Mouse (Mus musculus): ENCODE measurements around the gene Adrm1. TPM values are rescaled to one million over a fixed set of nuclear protein-coding genes. Genes with fewer than 3 reads are reported as not detected.
"Not testable (repeated sequence)": the region's sequence is repeated elsewhere in the genome, so short reads cannot be mapped to it uniquely, and the experiment has no call there.

Adrm1 gene
- polyA plus RNA-seq, 1 experiment from 2014 or later = 195 TPM

DNA sequence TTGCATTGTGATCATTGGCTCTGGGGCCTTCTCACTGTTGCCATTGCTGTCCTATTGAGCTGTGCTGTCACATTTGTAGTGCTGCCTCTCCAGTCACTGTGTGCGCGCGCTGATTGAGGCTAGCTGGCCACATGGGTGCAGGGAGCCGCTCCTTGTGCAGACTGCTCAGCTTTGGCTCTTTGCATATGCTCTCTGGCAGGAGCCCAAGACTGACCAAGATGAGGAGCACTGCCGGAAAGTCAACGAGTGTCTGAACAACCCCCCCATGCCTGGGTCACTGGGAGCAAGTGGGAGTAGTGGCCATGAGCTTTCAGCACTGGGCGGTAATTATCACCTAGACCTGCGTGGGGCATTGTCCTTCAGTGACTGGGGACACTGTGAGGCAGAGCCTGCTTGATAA is 2.4 kb downstream of the Adrm1 start:
- 94% methylated on average over 8 of the region's 8 CpGs for WGBS
- H3K36me3 ChIP-seq (ENCODE audit: control insufficient read depth, insufficient read depth, low read length) = peaks cover 23% of the 10 kb centered on the region
- H3K9ac ChIP-seq (ENCODE audit: low read length); DNase-seq (ENCODE audit: low spot score); ATAC-seq (ENCODE audit: insufficient read depth, low FRiP score, low TSS enrichment); H3K4me3 ChIP-seq (ENCODE audit: low read depth, low read length); H3K9me3 ChIP-seq (ENCODE audit: control insufficient read depth, low read length); H3K4me2 ChIP-seq (ENCODE audit: low read depth); H3K27ac ChIP-seq (ENCODE audit: low read depth, low read length); H3K27me3 ChIP-seq (ENCODE audit: control insufficient read depth, insufficient read depth, low read length): not testable (repeated sequence)
- peaks cover 12% of the 10 kb centered on the region; the same call in 1 of the 2 replicates for H3K4me1 ChIP-seq (ENCODE audit: control insufficient read depth, insufficient read depth, low read length)

DNA sequence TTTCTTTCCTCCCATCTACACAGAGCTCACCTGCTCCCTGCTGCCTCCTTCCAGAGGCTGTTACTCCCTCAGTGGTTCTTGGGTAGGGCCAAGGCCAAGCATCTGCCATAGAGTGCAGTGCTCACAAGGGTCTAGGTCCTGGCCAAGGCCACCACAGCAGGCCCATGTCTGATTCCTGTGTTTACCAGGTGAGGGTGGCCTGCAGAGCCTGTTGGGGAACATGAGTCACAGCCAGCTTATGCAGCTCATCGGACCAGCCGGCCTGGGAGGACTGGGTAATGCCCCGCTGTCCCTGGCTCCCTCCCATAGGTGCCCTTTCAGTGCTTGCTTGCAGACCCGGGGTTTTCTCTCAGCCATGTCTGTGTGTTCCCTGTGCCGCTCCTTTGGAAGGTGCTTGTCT is 2.8 kb downstream of the Adrm1 start:
- H3K27me3 ChIP-seq (ENCODE audit: control insufficient read depth, insufficient read depth, low read length) = no peaks in the 10 kb centered on the region
- no peak overlapping the region for H3K4me2 ChIP-seq (ENCODE audit: low read depth)
- no peak overlapping the region for H3K4me3 ChIP-seq (ENCODE audit: low read depth, low read length)
- ATAC-seq (ENCODE audit: insufficient read depth, low FRiP score, low TSS enrichment) (no peak), DNase-seq (ENCODE audit: low spot score) (no peak)
- peaks cover 23% of the 10 kb centered on the region for H3K36me3 ChIP-seq (ENCODE audit: control insufficient read depth, insufficient read depth, low read length)
- no peak overlapping the region for H3K27ac ChIP-seq (ENCODE audit: low read depth, low read length)
- no peak overlapping the region for H3K9ac ChIP-seq (ENCODE audit: low read length)
- H3K4me1 ChIP-seq (ENCODE audit: control insufficient read depth, insufficient read depth, low read length) = peaks cover 12% of the 10 kb centered on the region; the same call in 1 of the 2 replicates
- WGBS = 96% methylated on average over 5 of the region's 5 CpGs
- H3K9me3 ChIP-seq (ENCODE audit: control insufficient read depth, low read length) = no peaks in the 10 kb centered on the region

GRCm38 (mm10) chr2:180175725-180176124 is 4.4 kb downstream of the Adrm1 start:
- WGBS = 95% methylated on average over 7 of the region's 7 CpGs
- Histone ChIP-seq H3K4me3 (ENCODE audit: low read depth, low read length) (no peak overlapping the region), H3K36me3 (ENCODE audit: control insufficient read depth, insufficient read depth, low read length) (peaks cover 24% of the 10 kb centered on the region), H3K4me1 (ENCODE audit: control insufficient read depth, insufficient read depth, low read length) (peaks cover 12% of the 10 kb centered on the region; the same call in 1 of the 2 replicates), H3K9ac (ENCODE audit: low read length) (no peak overlapping the region), H3K27ac (ENCODE audit: low read depth, low read length) (no peak overlapping the region), H3K9me3 (ENCODE audit: control insufficient read depth, low read length) (no peaks in the 10 kb centered on the region), H3K4me2 (ENCODE audit: low read depth) (no peak overlapping the region), H3K27me3 (ENCODE audit: control insufficient read depth, insufficient read depth, low read length) (no peaks in the 10 kb centered on the region)
- ATAC-seq (ENCODE audit: insufficient read depth, low FRiP score, low TSS enrichment) = no peak
- no peak for DNase-seq (ENCODE audit: low spot score)

DNA sequence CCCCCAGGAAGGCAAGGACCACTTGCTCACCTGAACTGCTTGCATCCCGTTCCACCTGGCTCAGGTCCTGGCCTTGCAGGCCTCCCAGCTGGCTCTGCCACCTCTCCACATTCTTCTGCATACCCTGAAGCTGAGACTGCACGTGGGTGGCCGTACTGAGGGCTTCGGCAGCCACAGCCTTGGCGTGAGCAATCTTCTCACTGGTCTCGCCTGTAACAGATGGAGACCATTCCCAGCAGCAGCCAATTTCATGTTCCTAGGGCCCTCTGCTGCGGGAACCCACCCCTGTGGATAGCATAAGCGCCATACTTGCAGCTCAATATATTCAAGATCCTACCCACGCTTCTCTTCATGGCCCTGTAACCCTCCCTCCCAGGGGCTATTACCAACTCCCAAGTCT is 10.3 kb downstream of the Adrm1 start:
- no peaks in the 10 kb centered on the region for H3K27me3 ChIP-seq (ENCODE audit: control insufficient read depth, insufficient read depth, low read length)
- no peak for DNase-seq (ENCODE audit: low spot score)
- H3K9ac ChIP-seq (ENCODE audit: low read length) = no peak overlapping the region
- no peaks in the 10 kb centered on the region for H3K9me3 ChIP-seq (ENCODE audit: control insufficient read depth, low read length)
- no peaks in the 10 kb centered on the region for H3K4me1 ChIP-seq (ENCODE audit: control insufficient read depth, insufficient read depth, low read length)
- no peak for ATAC-seq (ENCODE audit: insufficient read depth, low FRiP score, low TSS enrichment)
- peaks cover 19% of the 10 kb centered on the region for H3K36me3 ChIP-seq (ENCODE audit: control insufficient read depth, insufficient read depth, low read length)
- WGBS = 92% methylated on average over 9 of the region's 9 CpGs
- H3K27ac ChIP-seq (ENCODE audit: low read depth, low read length) = no peak overlapping the region
- H3K4me2 ChIP-seq (ENCODE audit: low read depth) = no peak overlapping the region
- no peak overlapping the region for H3K4me3 ChIP-seq (ENCODE audit: low read depth, low read length)

GRCm38 (mm10) chr2:180184011-180184751 is 12.9 kb downstream of the Adrm1 start:
- H3K4me1 ChIP-seq (ENCODE audit: control insufficient read depth, insufficient read depth, low read length) = no peaks in the 10 kb centered on the region
- 87% methylated on average over 24 of the region's 24 CpGs for WGBS

GRCm38 (mm10) chr2:180184752-180185109 is 13.4 kb downstream of the Adrm1 start:
- Histone ChIP-seq H3K36me3 (ENCODE audit: control insufficient read depth, insufficient read depth, low read length) (peaks cover 3% of the 10 kb centered on the region), H3K4me3 (ENCODE audit: low read depth, low read length) (no peak overlapping the region), H3K27ac (ENCODE audit: low read depth, low read length) (no peak overlapping the region), H3K9ac (ENCODE audit: low read length) (no peak overlapping the region), H3K4me1 (ENCODE audit: control insufficient read depth, insufficient read depth, low read length) (no peaks in the 10 kb centered on the region), H3K9me3 (ENCODE audit: control insufficient read depth, low read length) (no peaks in the 10 kb centered on the region), H3K4me2 (ENCODE audit: low read depth) (no peak overlapping the region), H3K27me3 (ENCODE audit: control insufficient read depth, insufficient read depth, low read length) (no peaks in the 10 kb centered on the region)
- ATAC-seq (ENCODE audit: insufficient read depth, low FRiP score, low TSS enrichment) = no peak
- WGBS = 89% methylated on average over 6 of the region's 6 CpGs
- no peak for DNase-seq (ENCODE audit: low spot score)

More at GRCm38 (mm10) chr2:180184011-180184751, 12.9 kb downstream of the Adrm1 start:
- Histone ChIP-seq H3K27me3 (ENCODE audit: control insufficient read depth, insufficient read depth, low read length) (no peaks in the 10 kb centered on the region), H3K4me3 (ENCODE audit: low read depth, low read length) (no peak overlapping the region), H3K9me3 (ENCODE audit: control insufficient read depth, low read length) (no peaks in the 10 kb centered on the region), H3K27ac (ENCODE audit: low read depth, low read length) (no peak overlapping the region), H3K4me2 (ENCODE audit: low read depth) (no peak overlapping the region), H3K36me3 (ENCODE audit: control insufficient read depth, insufficient read depth, low read length) (peaks cover 4% of the 10 kb centered on the region), H3K9ac (ENCODE audit: low read length) (no peak overlapping the region)
- DNase-seq (ENCODE audit: low spot score) = no peak
- no peak for ATAC-seq (ENCODE audit: insufficient read depth, low FRiP score, low TSS enrichment)

GRCm38 (mm10) chr2:180185686-180186085 is 14.4 kb downstream of the Adrm1 start:
- H3K9ac ChIP-seq (ENCODE audit: low read length) = no peak overlapping the region
- ATAC-seq (ENCODE audit: insufficient read depth, low FRiP score, low TSS enrichment) = no peak

GRCm38 (mm10) chr2:180187362-180187761 is 16.1 kb downstream of the Adrm1 start:
- Histone ChIP-seq H3K9me3 (ENCODE audit: control insufficient read depth, low read length) (no peaks in the 10 kb centered on the region), H3K9ac (ENCODE audit: low read length) (no peak overlapping the region), H3K4me1 (ENCODE audit: control insufficient read depth, insufficient read depth, low read length) (no peaks in the 10 kb centered on the region), H3K27me3 (ENCODE audit: control insufficient read depth, insufficient read depth, low read length) (no peaks in the 10 kb centered on the region), H3K4me2 (ENCODE audit: low read depth) (no peak overlapping the region), H3K4me3 (ENCODE audit: low read depth, low read length) (no peak overlapping the region), H3K36me3 (ENCODE audit: control insufficient read depth, insufficient read depth, low read length) (no peaks in the 10 kb centered on the region; the same call in 1 of the 2 replicates), H3K27ac (ENCODE audit: low read depth, low read length) (no peak overlapping the region)
- no peak for DNase-seq (ENCODE audit: low spot score)
- ATAC-seq (ENCODE audit: insufficient read depth, low FRiP score, low TSS enrichment) = no peak
- WGBS = 89% methylated on average over 11 of the region's 11 CpGs

More at GRCm38 (mm10) chr2:180185686-180186085, 14.4 kb downstream of the Adrm1 start:
- no peak overlapping the region for H3K4me2 ChIP-seq (ENCODE audit: low read depth)
- H3K4me1 ChIP-seq (ENCODE audit: control insufficient read depth, insufficient read depth, low read length) = no peaks in the 10 kb centered on the region
- H3K27me3 ChIP-seq (ENCODE audit: control insufficient read depth, insufficient read depth, low read length) = no peaks in the 10 kb centered on the region
- no peak overlapping the region for H3K4me3 ChIP-seq (ENCODE audit: low read depth, low read length)
- H3K27ac ChIP-seq (ENCODE audit: low read depth, low read length) = no peak overlapping the region
- H3K9me3 ChIP-seq (ENCODE audit: control insufficient read depth, low read length) = no peaks in the 10 kb centered on the region
- peaks cover 3% of the 10 kb centered on the region for H3K36me3 ChIP-seq (ENCODE audit: control insufficient read depth, insufficient read depth, low read length)
- DNase-seq (ENCODE audit: low spot score) = no peak
- WGBS = 89% methylated on average over 14 of the region's 14 CpGs

DNA sequence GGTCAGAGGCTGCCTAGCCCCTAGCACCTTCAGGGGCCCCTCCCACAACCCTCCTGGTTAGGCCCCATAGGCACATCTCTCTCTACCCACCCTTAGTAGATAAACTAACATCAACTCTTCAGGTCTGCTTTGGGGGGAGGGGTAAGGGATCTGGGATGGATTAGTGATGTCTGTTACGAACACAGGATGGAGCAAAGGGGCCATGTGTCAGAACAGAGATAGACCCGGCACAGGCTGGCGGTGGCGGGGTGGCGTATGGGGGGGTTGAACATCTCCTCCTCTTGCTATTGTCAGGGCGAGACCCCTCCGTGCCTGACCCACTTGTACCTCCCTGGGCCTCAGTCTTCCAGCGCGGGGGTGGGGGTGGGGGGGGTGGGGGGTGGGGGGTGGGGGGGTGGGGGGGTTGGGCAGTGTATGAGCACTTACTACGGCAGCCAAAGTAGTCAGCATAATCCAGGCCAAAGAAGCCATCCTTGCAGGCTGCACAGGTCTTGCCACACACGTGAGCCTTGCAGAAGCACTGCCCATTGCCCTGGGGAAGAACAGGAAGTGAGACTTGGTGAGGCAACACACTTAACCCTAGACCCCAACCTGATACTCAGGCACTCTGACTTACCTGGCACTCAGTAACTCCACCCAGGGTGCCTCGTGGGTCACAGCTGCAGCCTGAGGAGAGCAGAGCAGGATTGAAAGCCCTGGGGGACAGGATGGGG is 25.5 kb downstream of the Adrm1 start:
- Histone ChIP-seq H3K4me1 (ENCODE audit: control insufficient read depth, insufficient read depth, low read length) (no peaks in the 10 kb centered on the region), H3K27me3 (ENCODE audit: control insufficient read depth, insufficient read depth, low read length) (no peaks in the 10 kb centered on the region), H3K4me3 (ENCODE audit: low read depth, low read length) (no peak overlapping the region), H3K27ac (ENCODE audit: low read depth, low read length) (no peak overlapping the region), H3K9ac (ENCODE audit: low read length) (no peak overlapping the region), H3K36me3 (ENCODE audit: control insufficient read depth, insufficient read depth, low read length) (no peaks in the 10 kb centered on the region), H3K9me3 (ENCODE audit: control insufficient read depth, low read length) (no peaks in the 10 kb centered on the region), H3K4me2 (ENCODE audit: low read depth) (no peak overlapping the region)
- ATAC-seq (ENCODE audit: insufficient read depth, low FRiP score, low TSS enrichment) = no peak
- DNase-seq (ENCODE audit: low spot score) = no peak
- WGBS = 90% methylated on average over 12 of the region's 12 CpGs
